Mouse (Mus musculus): Measurements from ENCODE around the gene Prrc2a.

Gene Prrc2a

DNA sequence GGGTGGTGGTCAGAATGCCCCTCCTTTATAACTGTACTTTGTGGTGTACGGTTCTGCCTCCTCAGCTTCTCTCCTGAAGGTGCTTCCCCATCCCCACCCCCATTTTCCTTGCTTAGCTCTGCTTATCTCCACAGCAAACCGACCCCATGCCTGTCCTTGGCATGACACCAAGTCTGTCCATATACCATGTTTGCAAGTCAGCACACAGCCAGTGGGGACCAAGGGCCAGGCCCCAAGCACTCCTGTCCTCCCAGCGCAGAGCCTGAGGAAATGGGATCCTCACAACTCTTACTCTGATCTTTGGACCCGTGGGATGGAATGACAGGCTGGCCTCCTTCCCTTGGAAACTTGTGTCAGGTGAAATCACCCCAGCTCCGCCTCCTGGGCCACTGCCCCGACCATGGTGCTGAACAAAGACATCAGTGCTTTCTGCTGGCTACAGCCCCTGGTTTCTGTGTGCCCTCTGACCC, 61.4 kb downstream of the Prrc2a start:
- DNase-seq (ENCODE audit: low read depth), result no peak

DNA sequence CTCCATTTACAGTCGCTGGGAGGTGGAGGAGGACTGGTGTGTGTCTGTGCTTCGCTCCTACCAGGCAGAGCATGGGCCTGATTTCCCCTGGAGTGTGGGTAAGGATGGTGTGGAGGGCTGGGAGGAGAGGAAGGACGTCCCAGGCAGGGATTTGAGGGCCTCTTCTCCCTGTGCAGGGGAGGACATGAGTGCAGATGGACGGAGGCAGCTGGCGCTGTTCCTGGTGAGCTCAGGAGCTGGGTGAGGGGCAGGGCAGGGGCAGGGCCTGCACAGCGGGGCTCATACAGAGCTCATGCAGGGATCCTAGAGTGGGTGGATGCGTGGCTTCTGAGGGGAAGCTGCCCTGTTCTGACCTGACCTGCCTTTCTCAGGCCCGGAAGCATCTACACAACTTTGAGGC, 62.4 kb downstream of the Prrc2a start:
- DNase-seq (ENCODE audit: low read depth), result no peak

DNA sequence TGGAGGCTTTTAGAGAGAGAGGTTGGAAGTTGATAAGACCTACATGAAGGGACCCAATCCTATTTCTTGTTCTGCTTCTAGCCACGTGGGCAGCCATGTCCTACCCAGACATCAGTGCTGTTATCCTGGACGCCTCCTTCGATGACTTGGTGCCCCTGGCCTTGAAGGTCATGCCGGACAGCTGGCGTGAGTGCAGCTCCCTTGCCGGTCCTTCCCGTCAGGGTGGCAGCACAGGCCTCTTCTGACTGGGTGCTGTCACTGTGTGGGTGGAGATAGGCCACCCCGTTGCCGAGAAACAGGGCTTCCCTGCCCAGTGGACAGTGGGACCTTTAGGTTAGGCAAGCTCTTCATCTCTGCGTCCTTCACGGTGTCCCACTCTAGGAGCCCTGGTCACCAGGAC, 63.5 kb downstream of the Prrc2a start:
- DNase-seq (ENCODE audit: low read depth), result no peak

DNA sequence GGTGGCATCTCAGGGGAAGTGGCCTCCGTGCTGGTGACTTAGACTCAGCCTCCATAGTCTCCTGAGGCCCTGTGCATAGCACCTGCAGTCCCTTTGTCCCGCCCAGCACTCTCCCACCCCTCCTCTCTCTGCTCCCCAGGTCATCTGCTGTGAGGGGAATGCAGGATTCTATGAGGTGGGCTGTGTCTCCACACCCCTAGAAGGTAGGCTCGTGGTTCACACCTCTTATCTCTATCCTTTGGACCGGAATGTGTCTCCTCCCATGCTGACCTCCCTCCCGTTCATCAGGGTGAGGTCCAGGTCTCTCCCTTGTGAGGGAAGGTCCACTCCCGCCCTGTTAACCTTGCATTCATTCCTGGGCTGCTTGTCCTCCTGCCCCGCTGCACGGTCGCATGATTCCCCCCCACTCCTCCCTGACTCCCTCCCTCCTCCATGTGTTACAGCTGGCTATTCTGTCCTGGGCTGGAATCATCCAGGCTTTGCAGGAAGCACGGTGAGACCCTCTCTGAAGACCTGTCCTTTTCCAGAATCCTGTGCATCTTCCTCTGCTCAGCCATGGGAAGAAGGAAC, 64.4 kb downstream of the Prrc2a start:
- no peak for DNase-seq (ENCODE audit: low read depth)
